Mouse (Mus musculus): ENCODE measurements around the gene Myod1. TPM values are rescaled to one million over a fixed set of nuclear protein-coding genes. Genes with fewer than 3 reads are reported as not detected.

The Myod1 gene
- 0.10 TPM in 1 of 2 replicates, not detected in the other for polyA plus RNA-seq (2012; ENCODE audit: low replicate concordance)

DNA sequence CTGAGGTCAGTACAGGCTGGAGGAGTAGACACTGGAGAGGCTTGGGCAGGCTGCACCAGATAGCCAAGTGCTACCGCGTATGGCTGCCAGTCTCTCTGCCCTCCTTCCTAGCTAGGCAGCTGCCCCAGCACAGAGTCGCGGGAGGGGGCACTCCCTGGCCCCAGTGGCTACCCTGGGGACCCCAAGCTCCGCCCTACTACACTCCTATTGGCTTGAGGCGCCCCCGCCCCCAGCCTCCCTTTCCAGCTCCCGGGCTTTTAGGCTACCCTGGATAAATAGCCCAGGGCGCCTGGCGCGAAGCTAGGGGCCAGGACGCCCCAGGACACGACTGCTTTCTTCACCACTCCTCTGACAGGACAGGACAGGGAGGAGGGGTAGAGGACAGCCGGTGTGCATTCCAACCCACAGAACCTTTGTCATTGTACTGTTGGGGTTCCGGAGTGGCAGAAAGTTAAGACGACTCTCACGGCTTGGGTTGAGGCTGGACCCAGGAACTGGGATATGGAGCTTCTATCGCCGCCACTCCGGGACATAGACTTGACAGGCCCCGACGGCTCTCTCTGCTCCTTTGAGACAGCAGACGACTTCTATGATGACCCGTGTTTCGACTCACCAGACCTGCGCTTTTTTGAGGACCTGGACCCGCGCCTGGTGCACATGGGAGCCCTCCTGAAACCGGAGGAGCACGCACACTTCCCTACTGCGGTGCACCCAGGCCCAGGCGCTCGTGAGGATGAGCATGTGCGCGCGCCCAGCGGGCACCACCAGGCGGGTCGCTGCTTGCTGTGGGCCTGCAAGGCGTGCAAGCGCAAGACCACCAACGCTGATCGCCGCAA lies at the start of gene Myod1:
Gene Myod1, plus strand, starts transcription at position 303 of the 836 bp plus-strand sequence.

DNA sequence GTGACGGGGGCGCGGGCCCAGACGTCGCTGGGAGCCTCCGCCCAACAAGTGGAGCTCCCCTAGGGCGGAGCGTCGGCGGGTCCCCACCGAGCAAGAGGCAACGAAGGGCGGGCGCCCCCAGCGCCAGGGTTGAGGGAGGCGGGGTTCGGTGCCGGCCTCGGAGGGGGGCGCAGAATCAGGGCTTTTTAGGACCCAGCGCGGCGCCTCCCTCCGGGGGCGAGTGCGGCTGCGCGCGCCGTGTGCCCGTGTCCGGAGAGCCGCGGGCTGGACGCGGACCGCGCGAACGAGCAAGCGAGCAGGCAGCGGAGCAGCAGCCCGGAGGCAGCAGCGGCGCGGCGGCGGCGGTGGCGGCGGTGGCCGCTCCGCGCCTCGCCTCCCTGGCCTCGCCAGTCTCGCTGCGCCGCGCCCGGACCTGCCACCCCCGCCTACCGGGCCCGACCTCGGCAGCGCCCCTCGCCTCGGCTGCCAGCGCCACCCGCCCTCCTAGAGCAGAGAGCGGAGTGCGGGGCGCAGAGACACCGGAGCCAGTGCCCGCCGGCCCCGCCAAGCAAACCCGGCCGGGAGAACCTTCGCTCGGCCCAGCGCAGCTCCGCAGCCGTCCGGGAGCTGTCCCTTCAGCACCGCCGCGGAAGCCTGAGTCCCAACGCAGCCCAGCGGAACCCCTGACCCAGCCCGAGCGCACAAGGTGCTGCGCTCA lies 20.1 kb downstream of the Myod1 start, which contains the start of gene Kcnc1:
Gene Kcnc1, plus strand, starts transcription at position 267 of the 697 bp plus-strand sequence.

Other genes with a start within 250 kb of the Myod1 start
- 0.25 TPM in 1 of 2 replicates, not detected in the other for gene Abcc8, start 196.4 kb upstream of the Myod1 start, polyA plus RNA-seq (2012; ENCODE audit: low replicate concordance)
- gene Ush1c, start 138.0 kb upstream of the Myod1 start, polyA plus RNA-seq (2012; ENCODE audit: low replicate concordance): not detected in 2 replicates
- gene Otog, start 135.5 kb upstream of the Myod1 start, polyA plus RNA-seq (2012; ENCODE audit: low replicate concordance): not detected in 2 replicates
- 1.2 and 3.5 TPM in 2 replicates for gene Kcnc1, start 20.0 kb downstream of the Myod1 start, polyA plus RNA-seq (2012; ENCODE audit: low replicate concordance)

Measured in hematopoietic multipotent progenitor cell, adult 10-12 weeks (in vitro differentiated cells).